Mouse (Mus musculus) forebrain, embryonic 11.5 days (tissue): ENCODE measurements at regions not wholly inside any gene's neighbourhood (a gene's known extent, or its start where the extent isn't known, plus 50 kb on each side); places are given as distances from the start of the nearest gene placed in this dataset.

ENCODE experiments used
- ATAC-seq: fragments of 200-750 bp; cut with Nextera tagmentation; replicated peaks from 2 replicates; pipeline ENCODE4 v1.8.0; 2017; ENCODE audit warnings: moderate TSS enrichment; ENCODE audit not compliant: low FRiP score
- DNase-seq: peaks from one replicate; pipeline ENCODE4 v3.0.0-alpha.2; 2017; ENCODE audit warnings: low spot score
- H3K27ac ChIP-seq: fragments of 300-500 bp; sonication (generic); 2 replicates; pipeline ENCODE4 v1.5.1; 2014; ENCODE audit warnings: low read depth, low read length
- H3K27me3 ChIP-seq: fragments of 300-500 bp; sonication (generic); 2 replicates; pipeline ENCODE4 v1.6.1; 2014; ENCODE audit warnings: mild to moderate bottlenecking, low read length, mixed read lengths; ENCODE audit not compliant: control insufficient read depth, insufficient read depth
- H3K36me3 ChIP-seq: fragments of 300-500 bp; sonication (generic); 2 replicates; pipeline ENCODE4 v1.6.1; 2014; ENCODE audit warnings: mild to moderate bottlenecking, low read length, moderate library complexity, mixed read lengths; ENCODE audit not compliant: control insufficient read depth, insufficient read depth
- H3K4me1 ChIP-seq: fragments of 300-500 bp; sonication (generic); replicated peaks from 2 replicates; pipeline ENCODE4 v1.6.1; 2014; ENCODE audit warnings: low read length, mixed read lengths; ENCODE audit not compliant: control insufficient read depth, insufficient read depth
- H3K4me2 ChIP-seq: fragments of 300-500 bp; sonication (generic); 2 replicates; pipeline ENCODE4 v1.6.1; 2014; ENCODE audit warnings: low read depth, mild to moderate bottlenecking, low read length, moderate library complexity, mixed read lengths; ENCODE audit not compliant: severe bottlenecking
- H3K4me3 ChIP-seq: fragments of 300-500 bp; sonication (generic); 2 replicates; pipeline ENCODE4 v1.5.1; 2014; ENCODE audit warnings: low read depth, low read length
- H3K9ac ChIP-seq: fragments of 300-500 bp; sonication (generic); 2 replicates; pipeline ENCODE4 v1.6.1; 2014; ENCODE audit warnings: low read length
- H3K9me3 ChIP-seq: fragments of 300-500 bp; sonication (generic); 2 replicates; pipeline ENCODE4 v1.6.1; 2016; ENCODE audit warnings: low read length, mixed read lengths; ENCODE audit not compliant: control insufficient read depth
- WGBS: fragments of 180-500 bp; shearing (Covaris S2); extraction: QIAGEN DNeasy Blood & Tissue Kit; methylation state at CpG from one replicate; pipeline ENCODE4 v1.1.7; 2014; 5-methylcytosine and 5-hydroxymethylcytosine counted together

DNA sequence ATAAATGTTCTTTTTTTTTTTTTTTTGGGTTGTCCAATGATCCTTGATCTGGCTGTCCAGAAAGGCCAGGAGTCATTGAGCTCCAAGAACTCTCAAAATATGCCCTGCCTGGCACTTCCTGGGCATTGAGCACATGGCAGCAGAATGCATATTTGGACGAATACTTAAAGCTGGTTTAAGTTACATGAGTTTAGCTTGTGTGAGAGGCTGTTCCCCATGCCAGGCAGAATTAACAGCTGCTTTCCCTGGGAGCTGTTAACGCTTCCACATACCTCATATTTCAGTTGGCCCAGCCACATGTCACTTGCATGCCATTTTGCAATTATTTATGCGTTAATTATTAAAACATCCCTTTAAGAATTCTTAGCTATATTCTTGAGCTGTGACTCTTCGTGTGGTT lies 56.6 kb upstream of the Ankfn1 start:
- ATAC-seq = no peak
- WGBS = 90% methylated on average over 4 of the region's 4 CpGs

DNA sequence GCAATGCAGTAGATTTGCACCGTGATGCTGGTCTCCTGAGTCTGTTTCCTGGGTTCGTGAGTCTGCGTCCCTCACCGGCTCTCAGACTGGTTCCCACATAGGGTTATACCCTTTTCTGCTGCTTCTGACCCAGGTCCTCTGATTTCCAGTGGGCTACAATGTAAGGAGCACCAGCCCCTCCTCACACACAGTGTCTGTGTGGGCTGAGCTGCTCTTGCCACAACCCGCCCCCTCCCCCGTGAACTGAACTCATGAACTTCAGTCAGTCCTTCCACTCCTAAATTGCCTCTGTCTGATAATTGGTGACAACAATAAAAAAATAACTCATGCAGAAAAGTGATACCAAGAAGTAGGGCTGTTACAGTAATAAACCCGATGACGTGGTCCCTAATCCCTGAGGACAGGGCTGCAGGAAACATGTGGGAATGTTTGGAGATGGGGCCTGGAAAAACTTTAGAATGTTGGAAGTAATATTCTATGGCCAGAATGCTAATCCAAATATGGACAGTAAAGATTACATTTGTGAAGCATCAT lies 54.2 kb upstream of the Ankfn1 start:
- Histone ChIP-seq H3K27ac (no peak overlapping the region), H3K4me1 (no peaks in the 10 kb centered on the region), H3K4me3 (no peak overlapping the region), H3K27me3 (no peaks in the 10 kb centered on the region), H3K9me3 (no peaks in the 10 kb centered on the region), H3K9ac (no peak overlapping the region), H3K36me3 (no peaks in the 10 kb centered on the region), H3K4me2 (no peak overlapping the region)
- DNase-seq (no peak), ATAC-seq (no peak)
- 88% methylated on average over 8 of the region's 8 CpGs for WGBS

More for the DNA sequence above, 56.6 kb upstream of the Ankfn1 start:
- Histone ChIP-seq H3K27ac (no peak overlapping the region), H3K4me2 (no peak overlapping the region), H3K4me3 (no peak overlapping the region), H3K4me1 (no peaks in the 10 kb centered on the region), H3K36me3 (no peaks in the 10 kb centered on the region), H3K9ac (no peak overlapping the region), H3K27me3 (no peaks in the 10 kb centered on the region), H3K9me3 (no peaks in the 10 kb centered on the region)
- no peak for DNase-seq
